Mouse (Mus musculus): Measurements from ENCODE around the gene Zc3hc1. TPM values are rescaled to one million over a fixed set of nuclear protein-coding genes. Genes with fewer than 3 reads are reported as not detected.
"Not testable (repeated sequence)": the region's sequence is repeated elsewhere in the genome, so short reads cannot be mapped to it uniquely, and the experiment has no call there.

Gene Zc3hc1
- polyA plus RNA-seq, 1 experiment from 2014 or later: 14.4 TPM

DNA sequence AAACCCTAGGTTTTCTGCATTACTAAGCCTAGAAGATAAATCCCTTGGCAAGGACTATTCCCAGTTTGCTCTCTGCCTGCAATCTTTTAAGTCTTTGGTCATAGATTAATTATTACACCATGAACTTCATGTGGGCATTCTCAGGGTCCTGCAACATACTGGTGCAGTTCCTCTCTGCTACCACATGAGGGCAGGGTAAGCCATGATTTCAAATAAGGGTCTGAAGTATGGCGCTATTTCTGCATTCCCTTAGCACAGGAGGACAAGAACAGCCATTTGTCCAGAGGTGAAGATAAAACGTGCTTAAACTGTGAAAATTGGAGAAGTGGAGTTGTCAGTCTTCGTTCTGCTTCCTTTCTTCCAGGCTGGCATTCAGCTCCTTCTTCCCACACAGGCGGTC, 12.6 kb upstream of the Zc3hc1 start:
- TF ChIP-seq CTCF (IDR thresholded peaks at IDR 0.05; ENCODE audit: low read depth) (peak; percentile 99), EP300 (IDR thresholded peaks at IDR 0.05; ENCODE audit: low read depth) (peak; percentile 33; the same call in 1 of the 2 replicates)
- peak; percentile 56 for DNase-seq
- Histone ChIP-seq H3K4me3 (ENCODE audit: low read depth, low read length) (peak overlapping the region; percentile 33; the same call in 1 of the 2 replicates), H3K9ac (replicated peaks) (no peak overlapping the region), H3K27ac (ENCODE audit: low read depth) (no peak overlapping the region), H3K4me2 (ENCODE audit: low read depth, low read length) (peak overlapping the region; percentile 67), H3K9me3 (ENCODE audit: low read length) (no peaks in the 10 kb centered on the region), H3K4me1 (ENCODE audit: insufficient read depth) (no peaks in the 10 kb centered on the region), H3K36me3 (replicated peaks; ENCODE audit: insufficient read depth, low read length) (no peaks in the 10 kb centered on the region), H3K27me3 (ENCODE audit: insufficient read depth, low read length) (no peaks in the 10 kb centered on the region)
- WGBS (ENCODE audit: insufficient replicate concordance): 19% methylated on average over 4 of the region's 4 CpGs
- peak; percentile 7; the same call in 1 of the 2 replicates for ATAC-seq

DNA sequence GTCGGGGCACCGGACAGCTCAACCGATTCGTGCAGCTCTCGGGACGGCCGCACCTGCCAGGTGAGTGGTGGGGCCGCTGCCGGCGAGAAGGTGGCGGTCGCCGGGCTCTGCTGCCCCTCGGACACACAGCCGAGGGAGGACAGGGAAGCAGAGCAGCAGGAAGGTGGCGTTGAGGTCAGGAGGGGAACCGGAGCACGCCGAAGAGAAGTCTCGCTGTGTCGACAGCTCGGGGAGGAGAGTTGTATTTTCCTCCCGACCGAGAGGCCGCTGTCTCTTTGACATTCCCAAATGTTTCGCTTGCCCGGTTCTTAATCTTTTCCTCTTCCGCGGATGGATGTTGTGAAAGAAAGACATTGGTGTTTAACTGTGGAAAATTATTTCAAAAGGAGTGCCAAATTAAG, 11.3 kb upstream of the Zc3hc1 start:
- ATAC-seq (peak; percentile 42), DNase-seq (no peak)
- Histone ChIP-seq H3K27ac (ENCODE audit: low read depth) (peak overlapping the region; percentile 93), H3K9ac (replicated peaks) (peak overlapping the region; percentile 90), H3K27me3 (ENCODE audit: insufficient read depth, low read length) (no peaks in the 10 kb centered on the region), H3K4me2 (ENCODE audit: low read depth, low read length) (peak overlapping the region; percentile 85), H3K4me3 (ENCODE audit: low read depth, low read length) (peak overlapping the region; percentile 87), H3K36me3 (replicated peaks; ENCODE audit: insufficient read depth, low read length) (no peaks in the 10 kb centered on the region), H3K4me1 (ENCODE audit: insufficient read depth) (no peaks in the 10 kb centered on the region), H3K9me3 (ENCODE audit: low read length) (no peaks in the 10 kb centered on the region)
- WGBS (ENCODE audit: insufficient replicate concordance): under 1% methylated on average over 25 of the region's 29 CpGs
- TF ChIP-seq CTCF (IDR thresholded peaks at IDR 0.05; ENCODE audit: low read depth): no peak
- no peak for TF ChIP-seq EP300 (IDR thresholded peaks at IDR 0.05; ENCODE audit: low read depth)

DNA sequence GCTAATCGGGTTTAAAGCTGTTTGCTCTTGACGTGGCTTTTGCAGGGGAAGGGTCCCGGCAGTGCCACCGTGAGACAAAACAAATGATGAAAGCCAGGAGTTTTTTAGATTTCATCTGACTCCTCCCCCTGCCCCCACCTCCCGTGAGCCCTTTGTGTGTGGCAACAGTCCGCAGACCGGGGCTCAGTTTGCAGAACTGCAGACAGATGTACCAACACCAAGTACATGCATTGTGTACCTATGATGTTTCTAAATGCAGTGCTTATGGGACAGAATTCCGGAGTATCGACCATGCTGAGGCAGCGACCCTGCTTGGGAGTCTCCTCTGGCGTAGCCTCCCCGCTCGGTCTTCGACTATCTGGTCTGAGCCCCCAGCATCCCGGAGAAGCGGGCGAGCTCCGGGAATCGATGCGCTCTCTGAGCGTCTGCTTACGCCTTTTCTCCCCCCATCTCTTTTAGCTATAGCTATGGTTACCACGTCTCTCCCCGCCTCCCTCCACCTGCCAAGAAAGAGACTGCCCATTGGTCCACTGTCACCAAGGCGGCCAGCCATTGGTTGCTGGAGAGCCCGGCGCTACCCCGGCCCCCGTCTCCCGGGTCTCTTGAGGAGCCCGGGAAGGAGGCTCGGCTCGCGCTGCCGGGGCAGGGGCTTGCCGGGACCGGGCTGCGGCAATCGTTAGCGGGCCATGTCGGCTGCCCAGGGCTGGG, 10.6 kb upstream of the Zc3hc1 start, which contains the start of gene Klhdc10:
Gene Klhdc10, plus strand, starts transcription at position 561 of the 708 bp plus-strand sequence.
- peak within 1 kb of the TSS; percentile 90 for H3K9ac ChIP-seq (replicated peaks)
- peak within 1 kb of the TSS; percentile 93 for H3K27ac ChIP-seq (ENCODE audit: low read depth)
- DNase-seq: peak; percentile 98
- peak; percentile 98 for ATAC-seq
- WGBS (ENCODE audit: insufficient replicate concordance): 1% methylated on average over 41 of the region's 41 CpGs
- no peaks in the 10 kb centered on the region for H3K36me3 ChIP-seq (replicated peaks; ENCODE audit: insufficient read depth, low read length)
- no peaks in the 10 kb centered on the region for H3K27me3 ChIP-seq (ENCODE audit: insufficient read depth, low read length)
- no peaks in the 10 kb centered on the region for H3K4me1 ChIP-seq (ENCODE audit: insufficient read depth)
- H3K4me3 ChIP-seq (ENCODE audit: low read depth, low read length): peak within 1 kb of the TSS; percentile 87
- H3K9me3 ChIP-seq (ENCODE audit: low read length): no peaks in the 10 kb centered on the region
- H3K4me2 ChIP-seq (ENCODE audit: low read depth, low read length): peak within 1 kb of the TSS; percentile 85
- TF ChIP-seq EP300 (IDR thresholded peaks at IDR 0.05; ENCODE audit: low read depth): peak; percentile 72; the same call in 1 of the 2 replicates
- TF ChIP-seq CTCF (IDR thresholded peaks at IDR 0.05; ENCODE audit: low read depth): no peak

DNA sequence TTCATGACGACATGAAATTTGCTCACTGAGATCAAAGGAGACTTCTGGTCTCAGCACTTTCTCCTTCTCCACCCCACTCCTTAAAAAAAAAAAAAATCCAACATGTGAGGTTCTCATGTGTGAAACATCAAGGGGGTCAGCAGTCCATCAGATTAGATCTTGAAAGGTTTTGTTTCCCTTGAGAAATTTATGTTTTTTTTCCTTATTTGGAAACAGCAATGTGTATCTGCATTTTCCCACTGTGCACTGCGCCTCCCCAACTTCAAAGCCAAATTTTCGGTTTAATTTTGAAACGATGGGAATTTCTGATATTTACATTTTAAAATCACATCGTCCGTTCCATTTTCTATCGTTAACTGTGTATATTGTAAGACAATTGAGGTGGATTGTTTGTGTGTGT, 9.9 kb upstream of the Zc3hc1 start:
- no peak for ATAC-seq
- DNase-seq: no peak
- Histone ChIP-seq H3K36me3 (replicated peaks; ENCODE audit: insufficient read depth, low read length) (no peaks in the 10 kb centered on the region), H3K4me1 (ENCODE audit: insufficient read depth) (no peaks in the 10 kb centered on the region), H3K4me3 (ENCODE audit: low read depth, low read length) (peak overlapping the region; percentile 87), H3K27me3 (ENCODE audit: insufficient read depth, low read length) (no peaks in the 10 kb centered on the region), H3K4me2 (ENCODE audit: low read depth, low read length) (peak overlapping the region; percentile 85), H3K9ac (replicated peaks) (peak overlapping the region; percentile 90), H3K9me3 (ENCODE audit: low read length) (no peaks in the 10 kb centered on the region), H3K27ac (ENCODE audit: low read depth) (peak overlapping the region; percentile 93)
- WGBS (ENCODE audit: insufficient replicate concordance): 5% methylated on average over 7 of the region's 7 CpGs
- no peak for TF ChIP-seq CTCF (IDR thresholded peaks at IDR 0.05; ENCODE audit: low read depth)
- no peak for TF ChIP-seq EP300 (IDR thresholded peaks at IDR 0.05; ENCODE audit: low read depth)

DNA sequence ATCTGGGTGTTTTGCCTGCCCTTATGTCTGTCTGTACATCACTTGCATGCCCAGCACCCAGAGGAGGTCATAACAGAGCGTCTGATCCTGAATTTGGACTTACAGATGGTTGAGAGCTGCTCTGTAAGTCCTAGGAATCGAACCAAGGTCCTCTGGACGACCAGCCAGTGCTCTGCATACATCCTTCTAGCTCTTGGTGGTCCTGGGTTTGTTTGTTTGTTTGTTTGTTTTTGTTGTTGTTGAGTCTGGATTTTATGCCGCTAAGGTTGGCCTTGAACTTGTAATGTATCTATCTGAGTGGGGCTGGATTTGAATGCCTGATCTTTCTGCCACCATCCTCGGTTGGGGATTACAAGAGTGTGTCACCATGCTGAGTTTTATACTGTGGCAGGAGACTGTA, 9.3 kb upstream of the Zc3hc1 start:
- no peaks in the 10 kb centered on the region for H3K4me1 ChIP-seq (ENCODE audit: insufficient read depth)
- DNase-seq: no peak
- H3K36me3 ChIP-seq (replicated peaks; ENCODE audit: insufficient read depth, low read length): no peaks in the 10 kb centered on the region
- no peak for ATAC-seq
- 72% methylated on average over 5 of the region's 5 CpGs for WGBS (ENCODE audit: insufficient replicate concordance)
- no peak overlapping the region for H3K27ac ChIP-seq (ENCODE audit: low read depth)
- no peaks in the 10 kb centered on the region for H3K9me3 ChIP-seq (ENCODE audit: low read length)
- no peak overlapping the region for H3K9ac ChIP-seq (replicated peaks)
- no peak for TF ChIP-seq CTCF (IDR thresholded peaks at IDR 0.05; ENCODE audit: low read depth)
- no peak for TF ChIP-seq EP300 (IDR thresholded peaks at IDR 0.05; ENCODE audit: low read depth)
- no peaks in the 10 kb centered on the region for H3K27me3 ChIP-seq (ENCODE audit: insufficient read depth, low read length)
- no peak overlapping the region for H3K4me2 ChIP-seq (ENCODE audit: low read depth, low read length)
- no peak overlapping the region for H3K4me3 ChIP-seq (ENCODE audit: low read depth, low read length)

DNA sequence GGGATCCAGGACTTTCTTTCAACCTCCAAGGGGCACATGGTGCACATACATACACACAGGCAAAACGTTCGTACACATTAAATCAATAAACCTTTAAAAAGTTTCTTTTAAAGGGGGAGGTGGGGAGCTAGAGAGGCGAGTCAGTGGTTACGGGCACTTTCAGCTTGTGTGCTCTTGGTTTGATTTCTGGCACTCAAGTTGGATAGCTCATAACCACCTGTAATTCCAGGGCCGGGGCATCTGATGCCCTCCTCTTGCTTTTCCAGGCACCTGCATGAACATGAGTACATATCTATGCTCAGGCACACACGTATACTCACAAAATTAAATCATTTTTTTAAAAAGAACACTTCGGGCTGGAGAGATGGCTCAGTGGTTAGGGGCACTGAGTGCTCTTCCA, 1.2 kb upstream of the Zc3hc1 start:
- no peak overlapping the region for H3K4me2 ChIP-seq (ENCODE audit: low read depth, low read length)

DNA sequence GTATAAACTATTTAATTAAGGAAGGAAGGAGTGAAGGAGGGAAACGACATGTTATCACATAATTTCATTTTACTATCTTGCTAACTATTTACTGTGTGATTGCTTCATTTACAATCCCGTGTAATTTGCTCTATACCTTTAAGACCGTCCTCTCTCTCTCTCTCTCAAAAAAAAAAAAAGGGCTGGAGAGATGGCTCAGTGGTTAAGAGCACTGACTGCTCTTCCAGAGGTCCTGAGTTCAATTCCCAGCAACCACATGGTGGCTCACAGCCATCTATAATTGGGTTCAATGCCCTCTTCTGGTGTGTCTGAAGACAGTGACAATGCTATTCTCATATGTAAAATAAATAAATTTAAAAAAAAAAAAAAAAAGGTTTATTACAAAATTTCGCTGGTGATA, 557 bp downstream of the Zc3hc1 start:
- not testable (repeated sequence) for H3K27me3 ChIP-seq (ENCODE audit: insufficient read depth, low read length); H3K36me3 ChIP-seq (replicated peaks; ENCODE audit: insufficient read depth, low read length); DNase-seq; H3K9me3 ChIP-seq (ENCODE audit: low read length)
- 0 out of 2 replicates have a peak overlapping the region, but pooled peaks have one; percentile 73 for H3K27ac ChIP-seq (ENCODE audit: low read depth)
- H3K4me3 ChIP-seq (ENCODE audit: low read depth, low read length): peak overlapping the region; percentile 90
- peak overlapping the region; percentile 84 for H3K9ac ChIP-seq (replicated peaks)
- 20% methylated on average over 4 of the region's 4 CpGs for WGBS (ENCODE audit: insufficient replicate concordance)
- H3K4me1 ChIP-seq (ENCODE audit: insufficient read depth): peaks cover 12% of the 10 kb centered on the region; the same call in 1 of the 2 replicates
- peak overlapping the region; percentile 73 for H3K4me2 ChIP-seq (ENCODE audit: low read depth, low read length)
- ATAC-seq: peak; percentile 33; the same call in 1 of the 2 replicates

More for the DNA sequence above, 1.2 kb upstream of the Zc3hc1 start:
- H3K27ac ChIP-seq (ENCODE audit: low read depth): no peak overlapping the region
- no peak overlapping the region for H3K9ac ChIP-seq (replicated peaks)
- ATAC-seq: no peak
- WGBS (ENCODE audit: insufficient replicate concordance): 86% methylated on average over 7 of the region's 7 CpGs
- no peaks in the 10 kb centered on the region for H3K27me3 ChIP-seq (ENCODE audit: insufficient read depth, low read length)
- TF ChIP-seq EP300 (IDR thresholded peaks at IDR 0.05; ENCODE audit: low read depth) (no peak), CTCF (IDR thresholded peaks at IDR 0.05; ENCODE audit: low read depth) (no peak)
- DNase-seq: no peak
- H3K36me3 ChIP-seq (replicated peaks; ENCODE audit: insufficient read depth, low read length): peaks cover 4% of the 10 kb centered on the region
- H3K4me1 ChIP-seq (ENCODE audit: insufficient read depth): peaks cover 12% of the 10 kb centered on the region; the same call in 1 of the 2 replicates
- no peak overlapping the region for H3K4me3 ChIP-seq (ENCODE audit: low read depth, low read length)
- H3K9me3 ChIP-seq (ENCODE audit: low read length): no peaks in the 10 kb centered on the region

Measured in liver, postnatal 0 days (tissue).